Mouse (Mus musculus): ENCODE results near the gene Junb.

The Junb gene

DNA sequence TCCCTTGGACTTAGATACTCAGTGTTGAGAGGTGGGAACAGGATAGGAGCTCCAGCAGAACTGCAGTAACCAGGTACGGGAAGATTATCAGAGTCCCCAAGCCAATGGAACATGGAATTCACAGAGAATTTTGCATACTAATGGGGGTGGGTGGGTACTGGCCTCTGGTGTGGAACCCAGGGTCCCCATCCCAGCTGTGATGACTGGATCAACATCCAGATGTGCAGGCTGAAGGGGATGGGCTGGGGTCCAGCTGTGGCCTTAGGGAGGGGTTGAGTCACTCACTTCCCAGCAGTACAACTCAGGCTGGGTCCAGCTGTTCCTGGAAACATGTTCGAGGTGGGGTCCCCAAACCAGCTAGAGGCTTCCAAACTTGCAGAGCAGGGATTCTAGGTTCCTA, 9.4 kb upstream of the Junb start:
- no peak for DNase-seq (ENCODE audit: low read depth, low spot score)

DNA sequence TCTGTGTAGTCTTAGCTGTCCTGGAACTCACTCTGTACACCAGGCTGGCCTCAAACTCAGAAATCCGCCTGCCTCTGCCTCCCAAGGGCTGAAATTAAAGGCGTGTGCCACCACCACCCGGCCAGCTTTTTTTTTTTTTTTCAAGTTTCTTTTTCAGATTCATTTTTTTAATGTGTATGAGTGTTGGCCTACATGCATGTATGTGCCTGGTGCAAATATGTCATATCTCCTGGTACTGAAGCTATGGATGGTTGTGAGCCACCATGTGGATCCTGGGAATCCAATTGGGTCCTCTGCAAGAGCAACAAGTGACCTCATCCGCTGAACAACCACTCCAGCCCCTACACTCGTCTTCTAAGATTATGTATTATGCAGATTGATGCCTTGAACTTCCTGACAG, 8.9 kb upstream of the Junb start:
- DNase-seq (ENCODE audit: low read depth, low spot score): no peak

DNA sequence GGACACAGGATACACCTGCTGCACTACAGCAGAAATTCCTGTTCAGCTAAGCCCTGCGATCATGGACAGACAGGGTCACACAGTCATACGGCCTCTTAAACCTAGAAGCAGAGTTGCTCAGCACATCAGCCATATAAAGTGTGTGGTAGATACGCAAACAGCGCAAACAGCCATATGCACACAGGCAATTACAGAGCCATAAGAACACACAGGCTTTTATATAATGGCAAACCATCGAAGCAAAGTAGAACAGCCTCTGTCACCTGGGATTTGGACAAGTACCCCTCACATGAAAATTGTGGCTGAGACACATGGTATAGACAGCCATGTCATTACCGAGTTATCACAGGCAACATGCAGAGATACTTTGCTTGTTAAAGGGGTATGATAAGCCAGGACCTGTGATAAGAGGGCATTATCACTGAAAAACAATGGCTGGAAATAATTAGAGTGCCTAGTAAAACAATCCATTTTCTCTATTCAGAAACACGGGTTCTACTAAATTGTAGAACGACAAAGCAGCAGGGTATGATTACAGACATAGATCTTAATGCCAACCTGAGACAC, 7.9 kb upstream of the Junb start:
- DNase-seq (ENCODE audit: low read depth, low spot score): no peak

DNA sequence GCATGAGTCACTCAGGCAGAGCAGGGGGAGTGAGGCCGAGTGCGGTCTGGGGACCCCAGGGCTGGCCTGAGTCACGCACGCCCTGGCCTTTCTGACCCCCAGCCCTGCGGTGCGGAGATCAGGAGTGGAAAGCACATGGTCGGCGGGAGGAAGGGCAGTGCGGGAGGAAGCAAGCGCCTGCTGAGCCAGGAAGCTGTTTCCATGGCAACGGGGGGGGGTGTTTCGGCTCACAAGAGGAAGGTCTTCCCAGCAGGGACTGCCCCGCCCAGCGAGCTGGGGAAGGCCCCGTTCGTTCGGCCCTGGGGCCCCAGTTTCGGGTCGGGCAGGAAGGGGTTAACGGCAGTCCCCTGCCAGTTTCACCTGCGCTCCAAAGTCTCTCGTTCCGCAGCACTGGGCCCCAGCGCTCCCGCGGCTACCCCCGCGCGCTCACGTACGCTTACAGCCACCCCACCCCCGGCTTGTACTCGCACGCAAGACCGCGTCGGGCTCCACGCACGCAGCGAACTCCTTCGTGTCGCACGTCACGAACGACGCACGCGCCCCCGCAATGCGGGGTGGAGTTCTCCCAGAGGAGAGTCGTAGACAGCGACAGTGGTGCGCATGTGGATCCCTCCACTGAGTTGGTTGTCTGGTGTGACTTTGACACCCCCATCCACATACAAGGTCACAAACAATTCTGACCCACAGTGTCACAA, 7.3 kb upstream of the Junb start:
- peak; percentile 99 for DNase-seq (ENCODE audit: low read depth, low spot score)

DNA sequence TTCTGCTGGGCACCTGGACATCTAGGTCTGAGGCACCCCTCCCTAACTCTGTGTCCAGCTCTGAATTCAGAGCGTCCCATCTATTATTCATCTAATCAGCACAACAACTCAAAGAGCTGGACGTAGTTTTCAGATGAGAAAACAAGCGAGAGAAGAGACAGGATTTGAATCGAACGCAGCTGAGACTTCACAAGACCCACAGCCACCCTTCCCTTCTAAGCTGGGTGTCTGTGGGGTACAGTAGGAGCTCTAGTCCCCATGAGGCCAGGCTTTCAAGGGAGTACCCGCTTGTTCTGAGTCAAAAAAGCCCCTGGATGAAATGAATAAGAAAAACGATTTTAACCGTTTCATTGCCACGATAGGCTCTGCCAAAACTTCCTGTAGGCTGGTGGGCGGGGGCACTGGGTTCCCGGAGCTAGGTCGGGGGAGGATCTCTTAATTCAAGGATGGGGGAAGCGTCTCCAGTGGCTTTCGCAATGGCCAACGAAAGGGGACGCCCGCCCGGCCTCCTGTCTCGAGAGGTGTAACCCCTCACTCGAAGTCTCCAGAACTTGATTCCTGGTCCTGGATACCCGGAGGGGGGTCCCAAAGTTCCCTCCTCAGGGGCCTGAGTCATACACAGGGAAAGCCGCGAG, 6.6 kb upstream of the Junb start:
- DNase-seq (ENCODE audit: low read depth, low spot score): peak; percentile 74

DNA sequence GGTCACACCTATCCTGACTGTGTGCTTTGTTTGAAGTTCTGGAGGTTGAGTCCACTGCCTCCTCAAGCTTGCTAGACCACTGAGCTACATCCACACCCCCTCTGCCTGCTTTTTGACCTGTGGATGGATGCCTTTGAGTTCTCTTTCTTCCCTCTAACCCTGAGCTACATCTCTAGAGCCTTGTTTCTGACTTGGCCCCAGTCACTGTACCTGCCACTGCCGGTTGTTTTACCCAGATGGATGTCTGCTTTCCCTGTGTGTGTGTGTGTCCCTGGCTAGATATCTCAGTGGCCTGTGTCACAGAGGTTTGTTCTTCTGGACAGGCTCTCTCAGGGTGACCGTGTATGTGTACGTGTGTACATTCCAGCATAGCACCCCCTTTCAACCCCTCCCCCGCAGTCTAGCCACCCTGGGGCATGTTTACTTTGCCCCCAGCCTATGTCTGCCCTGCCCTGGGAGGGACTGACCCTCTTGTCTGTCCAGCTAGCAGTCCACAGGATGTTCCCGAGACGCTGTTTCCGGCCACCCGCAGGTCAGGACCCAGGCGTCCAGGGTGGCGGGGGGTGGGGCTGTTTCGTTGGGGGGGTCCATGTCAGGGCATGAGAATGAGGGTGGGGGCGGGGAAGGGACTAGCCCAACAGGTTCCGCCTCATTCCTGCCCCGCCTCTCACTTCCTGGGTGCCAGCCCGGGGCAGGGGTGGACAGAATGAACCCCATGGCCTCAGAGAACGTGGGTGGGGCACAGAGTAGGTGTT, 6.0 kb upstream of the Junb start:
- DNase-seq (ENCODE audit: low read depth, low spot score): peak; percentile 71

DNA sequence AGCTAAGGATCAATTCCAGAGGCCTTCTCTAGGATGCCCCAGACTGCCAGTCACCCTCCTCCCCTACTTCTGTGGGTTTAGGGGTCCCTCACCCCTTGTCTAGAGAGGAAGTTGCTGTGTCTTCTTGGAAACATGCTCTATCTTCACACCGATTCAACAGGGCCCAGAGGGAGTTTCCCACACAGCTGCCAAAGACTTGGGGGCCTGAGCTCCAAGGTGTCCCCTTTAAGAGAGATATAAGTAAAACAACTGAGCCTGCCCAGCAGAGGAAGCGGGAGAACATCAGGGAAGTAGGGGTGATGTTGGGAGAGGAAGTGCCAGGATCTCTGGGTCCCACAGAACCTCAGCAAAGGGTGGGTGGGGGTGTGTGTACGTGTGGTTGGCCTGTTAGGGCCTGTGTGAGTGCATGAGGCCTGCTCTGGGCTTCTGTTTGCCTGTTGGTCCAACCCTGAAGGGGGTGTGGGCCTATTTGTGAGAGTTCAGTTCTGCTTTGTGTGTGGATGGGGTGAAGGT, 4.0 kb upstream of the Junb start:
- DNase-seq (ENCODE audit: low read depth, low spot score): peak; percentile 59

DNA sequence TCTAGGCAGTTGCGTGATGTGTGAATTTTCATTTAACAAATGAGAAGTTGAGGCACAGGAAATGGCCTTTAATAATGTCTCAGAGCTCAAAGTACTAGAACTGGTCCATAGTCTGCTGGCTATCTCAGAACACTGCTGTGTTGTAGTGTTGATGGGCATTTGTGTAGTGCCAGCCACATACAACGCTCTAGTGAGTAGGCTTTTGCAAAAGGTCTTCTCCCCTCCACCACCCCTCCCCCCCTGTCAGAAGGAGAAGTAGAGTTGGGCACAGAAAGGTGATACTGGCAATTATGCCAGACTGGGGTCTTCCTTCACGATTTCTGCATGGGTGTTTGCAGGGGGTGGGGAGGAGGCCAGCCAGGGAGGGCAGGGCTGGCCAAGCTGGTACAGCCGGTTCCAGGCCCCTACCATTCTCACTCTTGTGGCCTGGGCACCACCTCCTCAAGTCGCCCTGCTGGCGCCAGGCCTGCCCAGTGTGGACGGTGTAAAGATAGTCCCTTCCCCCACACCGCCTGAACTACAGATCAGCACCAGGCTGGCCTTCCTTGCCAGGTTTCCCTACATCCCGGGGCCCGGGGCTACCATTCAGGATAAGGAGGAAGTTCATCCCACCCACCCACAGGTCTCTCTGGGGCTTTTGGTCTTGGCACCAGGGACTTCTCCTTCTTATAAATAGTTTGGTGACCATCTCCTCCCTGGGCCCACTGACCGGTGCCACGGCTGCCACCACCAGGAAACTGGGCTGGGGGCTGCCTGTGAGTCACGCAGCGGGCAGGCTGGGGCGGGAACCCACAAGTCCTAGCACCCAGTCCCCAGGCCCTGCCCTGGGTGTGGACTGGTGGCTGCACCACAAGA, 3.4 kb upstream of the Junb start:
- DNase-seq (ENCODE audit: low read depth, low spot score): peak; percentile 32

DNA sequence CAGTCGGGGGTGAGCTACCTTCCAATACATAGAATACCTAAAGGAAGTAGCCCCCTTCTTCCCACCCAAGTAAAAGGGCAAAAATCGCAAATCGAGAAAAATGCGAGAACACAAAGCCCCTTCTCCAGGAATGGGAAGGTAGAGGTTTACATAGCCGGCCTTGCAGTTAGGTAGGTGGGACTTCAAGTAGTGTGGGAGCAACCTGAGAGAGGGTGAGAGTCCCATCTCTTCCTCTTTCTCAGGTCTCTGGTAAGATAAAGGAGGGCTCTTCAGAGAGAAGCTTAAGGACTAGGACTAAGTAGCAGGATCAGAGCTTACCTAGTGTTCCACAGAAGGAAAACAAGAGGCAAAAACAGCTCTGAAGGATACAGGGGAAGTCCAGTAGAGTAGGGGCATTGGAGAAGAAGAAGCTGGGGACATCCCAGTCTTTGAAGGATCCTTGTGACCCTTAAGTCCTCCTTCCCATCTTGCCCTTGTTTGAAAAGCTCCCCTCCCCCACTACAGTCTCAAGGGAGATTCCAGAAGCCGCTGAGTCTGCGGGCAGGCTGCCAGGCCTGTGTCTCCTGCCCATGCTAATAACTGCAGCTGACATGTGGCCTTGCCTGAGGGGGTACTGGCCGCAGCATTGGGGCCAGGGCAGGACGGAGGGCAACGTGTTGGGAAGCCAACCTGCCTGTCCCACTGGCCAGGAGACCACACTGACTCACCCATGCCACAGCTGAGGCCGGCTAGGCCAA, 2.3 kb upstream of the Junb start:
- DNase-seq (ENCODE audit: low read depth, low spot score): peak; percentile 82

DNA sequence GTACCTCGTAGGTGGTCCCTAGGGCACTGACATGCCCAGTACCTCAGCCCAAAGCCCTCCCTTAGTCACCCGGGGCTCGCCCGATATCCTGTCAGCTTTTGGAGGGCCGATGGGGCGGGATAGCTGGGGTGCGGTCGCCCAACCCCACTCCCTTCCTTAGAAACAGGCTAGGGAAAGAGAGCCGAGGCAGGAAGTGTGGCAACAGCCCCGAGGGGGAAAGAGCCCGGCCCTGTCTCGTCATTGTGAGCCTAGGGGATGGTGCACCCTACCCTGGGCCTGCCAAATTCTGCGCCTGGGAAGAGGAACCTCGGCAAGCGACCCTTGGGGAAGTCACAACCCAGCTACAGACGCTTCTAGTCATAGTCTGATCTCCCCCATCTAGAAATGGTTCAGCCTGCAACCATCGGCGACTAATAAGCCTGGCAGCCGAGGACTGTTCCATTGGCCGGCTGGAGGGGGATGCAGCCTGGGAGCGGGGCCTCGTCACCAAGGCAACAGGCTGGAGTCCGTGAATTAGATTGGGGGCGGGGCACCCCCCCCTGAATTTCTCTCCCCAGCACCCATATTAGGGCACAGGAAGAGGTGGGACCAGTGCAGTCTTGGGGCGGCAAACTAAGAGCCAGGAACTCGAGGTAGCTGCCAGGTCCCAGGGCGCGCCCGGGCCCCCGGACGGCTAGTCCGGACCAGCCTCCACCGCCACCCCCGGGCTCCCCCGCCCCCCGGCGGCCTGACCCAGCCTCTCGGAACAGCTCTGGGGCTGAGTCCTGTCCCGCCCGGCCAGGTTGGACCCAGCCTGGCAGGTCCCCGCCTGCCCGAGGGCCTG, 1.3 kb upstream of the Junb start:
- DNase-seq (ENCODE audit: low read depth, low spot score): peak; percentile 97

DNA sequence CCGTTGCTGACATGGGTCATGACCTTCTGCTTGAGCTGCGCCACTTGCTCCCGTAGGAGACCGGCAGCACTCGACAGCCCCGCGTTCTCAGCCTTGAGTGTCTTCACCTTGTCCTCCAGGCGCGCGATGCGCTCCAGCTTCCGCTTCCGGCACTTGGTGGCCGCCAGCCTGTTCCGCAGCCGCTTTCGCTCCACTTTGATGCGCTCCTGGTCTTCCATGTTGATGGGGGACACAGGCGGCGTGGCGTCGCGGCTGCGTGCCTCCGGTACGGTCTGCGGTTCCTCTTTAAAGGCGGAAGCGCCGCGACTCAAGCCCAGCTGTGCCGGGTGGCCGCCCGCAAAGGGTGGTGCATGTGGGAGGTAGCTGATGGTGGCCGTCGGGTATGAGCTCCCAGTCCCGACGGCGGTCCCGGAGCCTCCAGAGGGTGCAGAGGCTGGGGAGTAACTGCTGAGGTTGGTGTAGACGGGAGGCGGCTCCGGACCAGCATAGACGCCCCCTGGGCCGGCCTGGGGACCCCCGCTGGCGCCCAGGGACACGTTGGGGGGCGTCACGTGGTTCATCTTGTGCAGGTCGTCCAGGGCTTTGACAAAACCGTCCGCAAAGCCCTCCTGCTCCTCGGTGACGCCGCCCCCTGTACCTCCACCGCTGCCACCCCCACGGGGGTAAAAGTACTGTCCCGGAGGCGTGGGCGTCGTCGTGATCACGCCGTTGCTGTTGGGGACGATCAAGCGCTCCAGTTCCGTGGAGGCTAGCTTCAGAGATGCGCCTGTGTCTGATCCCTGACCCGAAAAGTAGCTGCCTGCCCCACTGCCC, 877 bp downstream of the Junb start:
- peak; percentile 88 for DNase-seq (ENCODE audit: low read depth, low spot score)

DNA sequence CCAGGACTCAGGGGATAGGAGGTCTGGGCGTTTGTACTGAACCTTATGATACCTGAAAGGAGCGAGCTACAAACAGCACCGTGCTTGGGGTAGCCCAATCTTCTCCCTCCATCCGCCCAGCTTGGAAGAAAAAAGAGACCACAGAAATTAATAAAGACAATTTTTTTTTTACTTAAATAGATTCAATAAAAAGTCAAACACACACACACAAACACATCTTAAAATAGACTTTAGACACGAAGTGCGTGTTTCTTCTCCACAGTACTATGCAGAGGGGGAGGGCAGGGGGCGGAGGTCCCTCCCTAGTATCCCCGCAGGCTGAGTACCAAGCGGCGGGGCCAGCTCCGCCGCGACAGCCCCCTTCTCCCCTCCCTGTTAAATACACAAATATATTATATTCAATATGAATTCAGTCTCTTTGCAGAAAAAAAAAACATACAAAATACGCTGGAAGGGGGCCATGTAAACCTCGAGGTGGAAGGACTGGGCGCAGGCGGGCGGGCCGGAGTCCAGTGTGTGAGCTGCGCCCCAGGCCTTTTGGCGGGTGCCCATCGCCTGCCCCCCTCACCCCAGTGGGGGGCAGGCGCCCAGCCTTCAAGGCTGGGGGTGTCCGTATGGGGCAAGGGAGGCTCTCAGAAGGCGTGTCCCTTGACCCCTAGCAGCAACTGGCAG, 1.6 kb downstream of the Junb start:
- no peak for DNase-seq (ENCODE audit: low read depth, low spot score)

DNA sequence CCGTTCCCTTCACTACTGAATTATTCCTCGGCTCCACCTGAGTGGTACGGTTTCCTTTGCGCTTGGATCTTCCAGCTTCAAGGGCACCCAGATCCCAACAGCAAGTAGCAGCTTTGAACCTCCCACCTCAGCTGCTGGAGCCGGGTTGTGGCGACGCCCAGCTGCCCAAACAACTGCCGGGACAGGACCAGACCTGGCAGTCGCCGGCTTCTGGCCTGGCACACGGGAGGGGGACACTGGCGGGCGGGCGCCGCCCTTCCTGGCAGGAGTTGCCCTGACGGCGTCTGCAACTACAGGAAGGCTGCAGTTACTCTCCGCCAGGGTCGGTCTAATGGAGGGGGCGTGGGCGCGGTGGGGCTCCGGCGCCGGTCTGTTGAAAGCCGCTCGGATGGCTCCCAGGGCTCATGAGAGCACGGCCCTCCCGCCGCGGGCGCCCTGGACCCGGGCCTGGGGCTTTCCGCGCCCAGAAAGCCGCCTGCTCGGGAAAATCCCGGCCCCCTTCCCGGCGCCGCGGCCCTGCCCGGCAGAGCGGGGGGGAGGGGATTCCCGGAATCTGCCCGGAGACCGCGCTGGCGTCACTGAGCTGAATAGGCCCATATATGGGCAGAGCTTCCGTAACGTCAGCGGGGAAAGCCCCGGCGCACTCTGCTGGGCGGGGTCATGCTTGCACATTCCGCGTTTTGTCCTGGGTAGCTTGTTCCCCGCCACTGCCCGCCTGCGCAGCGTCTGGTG, 2.3 kb downstream of the Junb start:
- peak; percentile 97 for DNase-seq (ENCODE audit: low read depth, low spot score)

DNA sequence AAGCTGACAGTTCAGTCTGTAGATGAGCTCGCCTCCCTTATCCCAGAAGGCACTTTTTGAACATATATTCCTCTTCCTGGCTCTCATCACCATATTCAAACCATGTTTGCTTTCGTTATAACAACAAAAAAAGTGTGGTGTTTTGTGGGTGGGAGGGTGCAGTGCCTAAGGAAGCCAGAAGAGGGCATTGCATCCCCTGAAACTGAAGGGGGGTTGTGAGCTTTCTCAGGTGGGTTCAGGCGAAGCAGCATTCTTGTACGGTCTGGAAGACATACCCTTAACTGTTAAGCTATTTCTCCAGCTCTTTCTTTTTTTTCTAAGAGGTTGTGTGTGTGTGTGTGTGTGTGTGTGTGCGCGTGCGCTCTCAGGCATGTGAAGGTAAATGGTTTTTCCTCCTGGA, 3.1 kb downstream of the Junb start:
- peak; percentile 89 for DNase-seq (ENCODE audit: low read depth, low spot score)

DNA sequence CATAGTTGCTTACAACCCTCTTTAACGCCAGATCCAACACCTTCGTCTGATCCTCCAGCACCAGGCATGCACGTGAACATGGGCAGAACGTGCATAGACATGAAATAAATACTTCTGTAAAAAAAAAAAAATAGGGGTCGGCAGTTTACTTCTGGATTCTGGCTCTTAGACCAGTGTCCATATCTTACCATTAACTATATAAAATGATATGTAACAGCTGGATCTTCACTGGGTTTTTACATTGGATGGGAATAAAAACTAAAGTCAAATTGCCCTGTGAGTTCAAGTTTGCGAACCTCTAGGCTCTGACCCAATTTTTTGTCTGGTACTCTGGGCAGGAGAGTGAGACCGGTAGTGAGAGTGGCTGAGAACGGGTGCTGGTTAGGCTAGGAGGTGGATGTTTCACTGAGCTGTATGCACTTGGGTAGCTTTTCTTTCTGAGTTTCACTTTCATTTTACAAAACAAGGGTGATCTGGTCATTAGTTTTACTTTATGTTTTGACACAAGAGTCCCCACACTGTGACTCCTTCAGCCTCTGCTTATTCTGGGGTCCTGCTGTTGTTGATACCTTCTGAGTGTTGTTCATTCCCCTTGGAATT, 3.9 kb downstream of the Junb start:
- DNase-seq (ENCODE audit: low read depth, low spot score): peak; percentile 68

DNA sequence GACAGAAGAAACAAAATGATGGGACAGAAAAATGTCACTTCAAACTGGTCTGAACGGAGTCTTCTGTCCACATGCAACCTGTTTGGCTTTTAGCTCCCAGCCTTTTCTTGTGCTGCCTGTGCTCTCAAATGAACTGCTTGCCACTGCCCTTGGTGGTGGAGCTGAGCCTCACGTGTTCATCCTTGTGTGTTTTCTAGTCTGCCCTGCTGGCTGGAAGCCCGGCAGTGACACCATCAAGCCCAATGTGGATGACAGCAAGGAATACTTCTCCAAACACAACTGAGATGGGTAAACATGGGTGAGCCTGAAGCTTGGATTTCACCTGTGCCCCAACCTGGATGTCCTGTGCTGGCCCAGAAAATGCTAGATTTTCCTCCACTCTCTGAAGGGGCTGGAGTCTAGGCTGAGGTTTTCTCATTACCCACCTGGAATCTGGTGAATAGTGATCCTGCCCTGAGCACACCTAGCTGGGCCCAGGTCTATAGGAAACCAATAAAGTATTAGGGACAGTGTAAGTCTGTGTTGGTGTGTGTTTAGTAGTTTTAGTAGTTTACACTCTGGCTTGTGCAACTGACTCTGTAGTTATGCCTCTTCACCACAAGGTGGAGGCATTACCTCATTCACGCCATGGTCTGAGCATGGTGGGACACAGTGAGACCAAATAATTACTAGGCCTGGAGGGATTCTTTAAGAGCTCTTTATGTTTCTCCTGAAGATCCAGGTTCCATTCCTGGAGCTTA, 4.5 kb downstream of the Junb start:
- peak; percentile 78 for DNase-seq (ENCODE audit: low read depth, low spot score)

DNA sequence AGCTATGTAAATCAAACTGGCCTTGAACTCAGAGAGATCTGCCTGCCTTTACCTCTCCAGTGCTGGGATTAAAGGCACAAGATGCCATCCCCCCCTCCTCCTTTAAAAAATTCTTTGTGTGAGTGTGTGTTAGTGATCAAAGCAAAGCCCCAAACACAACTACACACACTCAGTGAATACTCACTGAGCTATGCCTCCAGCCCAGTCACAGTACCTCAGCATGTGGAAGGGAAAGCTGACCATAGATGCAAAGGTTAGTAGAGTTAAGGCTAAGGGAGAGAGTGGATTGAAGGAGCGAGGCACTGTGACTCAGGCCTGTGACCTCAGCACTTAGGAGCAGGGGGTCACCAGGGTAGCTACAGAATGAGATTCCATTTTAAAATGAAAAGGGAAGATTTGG, 5.4 kb downstream of the Junb start:
- no peak for DNase-seq (ENCODE audit: low read depth, low spot score)

Data from CD4-positive, CD25-positive, alpha-beta regulatory T cell, adult 2 months (primary cell).